Mouse (Mus musculus): Measurements from ENCODE around the gene Rpl11.
"Not testable (repeated sequence)": the region's sequence is repeated elsewhere in the genome, so short reads cannot be mapped to it uniquely, and the experiment has no call there.

Rpl11 gene

DNA sequence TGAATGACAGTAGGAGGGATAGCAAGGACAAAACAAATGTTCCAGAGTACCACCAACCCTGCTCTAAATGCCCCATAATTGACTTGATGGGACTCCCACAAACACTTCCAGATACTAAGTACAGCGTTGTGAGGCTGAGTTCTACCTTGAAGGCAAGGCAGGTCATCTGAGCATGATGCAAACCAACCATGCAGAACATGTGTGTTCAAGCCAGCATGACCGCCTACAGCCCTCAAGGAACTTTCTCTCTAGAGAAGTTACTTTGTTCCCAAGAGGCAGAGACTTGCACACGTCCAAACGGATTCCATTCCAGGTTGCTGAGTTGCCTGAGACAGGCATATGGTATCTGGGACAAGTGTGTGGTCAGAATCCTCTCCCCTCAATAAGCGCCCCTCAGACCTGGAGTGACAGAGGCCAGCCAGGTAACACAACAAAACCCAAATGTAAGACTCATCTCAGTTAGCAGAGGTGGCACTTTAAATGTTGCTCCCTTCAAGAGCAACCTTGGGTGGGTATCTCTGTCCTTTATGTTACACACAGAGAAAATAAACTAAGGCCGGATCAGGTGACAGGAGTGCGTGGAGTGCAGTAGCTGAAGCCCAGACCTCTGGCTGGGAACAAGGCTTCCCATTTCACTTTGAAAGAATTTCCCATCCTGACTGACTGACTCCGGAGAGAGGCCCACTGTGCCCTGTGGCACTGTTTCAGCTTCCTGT lies 25.7 kb downstream of the Rpl11 start:
- DNase-seq (ENCODE audit: low spot score) = no peak

DNA sequence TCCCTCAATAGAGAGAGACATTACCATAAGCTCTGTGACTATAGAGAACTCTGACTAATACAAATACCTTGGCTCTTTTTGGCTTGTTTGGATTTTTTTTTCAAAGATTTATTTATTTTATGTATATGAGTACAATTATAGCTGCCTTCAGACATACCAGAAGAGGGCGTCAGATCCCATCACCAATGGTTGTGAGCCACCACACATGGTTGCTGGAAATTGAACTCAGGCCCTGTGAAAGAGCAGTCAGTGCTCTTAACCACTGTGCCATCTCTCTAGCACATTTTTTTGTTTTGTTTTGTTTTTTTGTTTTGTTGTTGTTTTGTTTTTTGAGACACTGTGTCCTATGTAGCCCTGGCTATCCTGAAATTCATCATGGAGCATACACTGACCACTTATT lies 27.9 kb downstream of the Rpl11 start:
- no peak for DNase-seq (ENCODE audit: low spot score)

DNA sequence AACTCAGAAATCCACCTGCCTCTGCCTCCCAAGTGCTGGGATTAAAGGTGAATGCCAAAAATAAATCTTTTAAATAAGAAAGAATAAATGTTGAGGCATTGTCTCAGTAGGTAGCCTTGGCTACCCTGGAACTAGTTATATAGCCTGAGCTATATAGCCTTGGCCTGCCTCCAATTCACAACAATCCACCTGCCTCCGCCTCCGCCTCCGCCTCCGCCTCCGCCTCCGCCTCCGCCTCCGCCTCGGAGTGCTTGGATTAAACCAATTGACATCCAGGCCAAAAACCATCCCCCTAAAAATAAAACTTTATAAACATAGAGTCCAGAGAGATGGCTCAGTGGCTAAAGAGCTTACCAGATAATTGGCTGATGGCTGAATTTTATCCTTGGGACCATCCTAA lies 30.3 kb downstream of the Rpl11 start:
- DNase-seq (ENCODE audit: low spot score) = no peak

DNA sequence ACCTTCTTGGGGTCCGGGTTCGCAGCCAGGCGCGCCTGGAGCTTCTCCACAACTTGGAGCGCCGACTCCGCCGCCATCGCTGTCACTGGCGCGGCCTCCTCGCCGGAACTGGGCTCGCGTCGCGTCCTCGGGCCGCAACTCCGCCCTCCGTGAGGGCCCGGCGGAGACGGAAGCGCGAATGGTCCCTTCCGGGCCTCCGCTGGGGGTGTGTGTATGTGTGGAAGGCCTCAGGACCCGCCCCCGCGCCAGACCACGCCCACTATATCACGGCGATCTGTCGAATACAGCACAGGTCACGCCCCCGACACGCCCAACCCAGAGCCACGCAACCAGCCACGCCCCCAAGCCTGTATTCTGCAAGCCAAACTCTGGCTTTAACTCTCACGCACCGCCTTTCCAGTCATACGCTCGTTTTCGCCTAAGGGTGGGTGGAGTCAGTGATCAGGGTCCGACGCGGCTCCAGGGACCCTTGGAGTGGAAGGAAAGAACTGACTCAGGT lies 31.6 kb downstream of the Rpl11 start, which contains the start of gene Eloa:
Gene Eloa (minus strand): TSS at position 215 of the 499 bp plus-strand sequence.
- peak; percentile 99 for DNase-seq (ENCODE audit: low spot score)

DNA sequence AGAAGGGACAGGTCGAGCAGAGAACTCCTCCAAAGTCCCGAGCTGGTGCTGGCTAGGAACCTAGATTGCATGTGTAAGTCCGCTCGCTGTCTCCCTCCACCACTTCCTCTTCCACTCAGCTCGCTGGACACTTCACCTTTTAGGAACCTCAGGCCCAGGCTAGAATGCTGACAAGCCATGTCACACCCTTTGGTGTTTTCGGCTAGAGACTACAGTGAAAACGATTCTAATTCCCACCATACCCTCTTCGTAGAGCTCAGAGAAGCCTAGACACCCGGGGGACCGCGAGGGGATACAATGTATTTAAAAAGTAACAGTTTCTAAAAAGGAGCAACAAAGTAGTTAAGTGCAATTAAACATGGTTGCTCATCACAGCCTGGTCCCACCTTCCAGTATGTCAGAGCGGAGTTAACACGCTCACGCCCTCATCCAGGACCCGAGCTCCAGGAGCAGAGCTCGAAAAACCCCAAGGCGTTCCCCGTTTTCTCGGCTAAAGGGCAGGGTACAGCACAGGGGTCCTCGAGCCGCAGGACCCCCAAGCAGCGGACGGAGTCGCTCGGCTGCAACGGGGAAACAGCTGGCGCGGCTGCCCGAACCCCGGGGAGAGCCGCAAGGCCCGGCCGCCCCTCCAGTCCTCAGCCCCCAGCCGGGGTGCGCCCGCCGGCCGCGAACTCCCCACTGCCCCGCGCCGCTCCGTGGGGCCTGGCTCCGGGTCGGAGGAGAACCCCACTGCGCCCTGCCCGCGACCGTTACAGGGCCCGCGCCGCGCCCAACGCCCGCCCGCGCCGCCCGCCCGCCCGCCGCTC lies 32.3 kb downstream of the Rpl11 start:
- DNase-seq (ENCODE audit: low spot score) = peak; percentile 60

DNA sequence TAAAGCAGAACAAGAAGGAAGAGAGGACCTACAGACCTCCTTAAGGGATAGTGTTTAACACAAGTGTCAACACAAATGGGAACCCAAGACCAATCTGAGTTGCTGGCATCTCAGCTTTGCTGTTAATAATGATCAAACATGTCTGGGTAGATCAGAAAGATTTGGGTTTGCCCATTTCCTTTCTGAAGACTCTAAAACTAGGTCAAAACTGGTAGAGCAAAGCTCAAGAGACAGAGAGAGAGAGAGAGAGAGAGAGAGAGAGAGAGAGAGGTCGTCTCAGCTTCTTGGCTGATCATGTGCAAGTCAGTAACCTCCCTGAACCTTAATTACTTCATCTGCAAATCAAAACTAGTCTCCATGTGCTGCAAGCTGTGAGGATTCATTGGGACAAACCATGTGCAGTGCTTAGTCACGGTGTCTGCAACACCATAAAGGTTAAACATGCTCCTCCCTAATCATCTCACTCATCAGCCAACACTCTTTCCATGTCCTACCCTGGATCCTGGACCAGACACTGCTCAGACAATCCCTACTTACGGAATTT lies 37.1 kb downstream of the Rpl11 start:
- no peak for DNase-seq (ENCODE audit: low spot score)

DNA sequence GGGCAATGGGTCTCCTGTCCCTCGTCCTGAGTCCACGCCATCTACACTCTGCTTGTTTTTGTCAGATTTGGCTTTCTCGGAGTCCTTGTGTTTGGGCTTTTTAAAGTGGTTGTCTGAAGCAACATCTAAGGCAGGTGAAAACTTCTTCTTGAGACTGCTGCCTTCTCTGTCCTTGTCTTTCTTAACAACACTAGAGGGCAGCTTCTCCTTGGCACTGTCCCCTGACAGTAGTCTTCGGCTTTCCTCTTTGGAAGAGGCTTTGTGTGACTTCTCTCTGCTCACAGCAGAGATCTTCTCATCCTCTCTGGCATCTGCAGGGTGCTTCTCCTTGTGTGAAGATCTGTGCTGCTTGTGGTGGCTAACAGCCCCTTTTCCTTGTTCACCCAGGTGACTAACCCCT lies 42.6 kb downstream of the Rpl11 start:
- no peak for DNase-seq (ENCODE audit: low spot score)

DNA sequence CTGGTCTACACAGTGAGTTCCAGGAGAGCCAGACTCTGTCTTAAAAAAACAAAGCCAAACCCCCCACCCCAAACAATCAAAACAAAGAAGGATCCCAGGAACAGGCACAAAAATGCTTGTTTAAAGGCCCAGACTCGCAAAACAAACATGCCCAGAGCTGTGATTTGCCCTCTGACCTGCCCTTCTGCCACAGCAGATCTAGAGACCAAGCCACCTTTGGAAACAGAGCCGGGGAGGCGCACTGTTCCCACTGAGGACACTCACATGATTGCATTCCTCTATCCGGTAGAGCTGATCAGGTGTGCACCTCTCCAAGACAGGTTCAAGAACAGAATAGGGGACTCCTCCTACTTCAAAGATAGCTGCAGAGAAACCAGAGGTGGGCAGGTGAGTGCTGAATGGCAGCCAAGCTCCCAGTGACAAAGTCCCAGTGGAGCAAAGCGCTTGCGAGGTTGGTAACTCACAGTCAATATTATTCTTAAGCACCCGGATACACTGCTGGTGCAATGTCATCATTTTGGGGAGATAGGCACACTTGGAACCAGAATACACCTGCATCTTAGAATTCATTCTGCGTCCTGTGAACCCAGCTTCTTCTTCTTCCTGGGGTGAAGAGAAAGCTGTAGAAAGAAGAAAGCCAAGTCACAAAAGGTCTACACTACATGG lies 44.3 kb downstream of the Rpl11 start:
- DNase-seq (ENCODE audit: low spot score) = no peak

DNA sequence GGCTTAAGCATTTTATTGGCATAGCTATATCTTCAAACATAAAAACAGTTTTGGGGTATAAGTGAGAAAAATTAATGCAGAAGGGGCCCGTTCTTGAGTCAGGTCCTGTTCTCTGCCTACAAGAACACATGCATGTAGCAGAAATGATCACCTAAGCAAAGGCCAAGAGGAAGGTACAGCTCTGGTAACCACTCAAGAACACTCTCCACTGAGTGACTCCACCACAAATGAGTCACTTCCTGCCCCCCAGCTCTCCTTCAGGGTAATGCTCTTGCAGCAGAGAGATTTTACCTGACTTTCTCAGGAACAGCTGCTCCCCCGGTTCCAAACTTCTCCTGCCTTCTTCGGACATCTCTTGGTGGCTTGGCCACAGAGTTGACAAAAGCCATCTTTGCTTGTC lies 46.4 kb downstream of the Rpl11 start:
- no peak for DNase-seq (ENCODE audit: low spot score)

DNA sequence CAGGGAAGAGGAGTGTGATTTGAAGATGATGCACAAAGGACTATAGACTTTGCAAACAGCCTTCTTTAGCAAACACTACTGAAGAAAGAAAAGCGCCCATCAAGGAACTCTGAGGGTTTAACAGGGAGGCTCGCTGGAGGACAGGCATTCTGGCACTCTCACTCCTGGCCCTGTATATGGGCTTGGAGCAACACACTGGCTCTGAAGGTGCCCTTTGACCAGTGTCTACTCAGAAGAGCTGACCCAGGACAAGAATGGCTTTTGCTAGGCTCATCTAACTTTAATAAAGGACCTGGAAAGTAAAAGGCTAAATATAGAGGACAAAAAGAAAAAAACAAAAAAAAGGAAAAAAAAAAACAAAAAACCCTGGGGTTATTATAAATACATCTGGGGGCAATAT lies 48.3 kb downstream of the Rpl11 start:
- DNase-seq (ENCODE audit: low spot score) = no peak

DNA sequence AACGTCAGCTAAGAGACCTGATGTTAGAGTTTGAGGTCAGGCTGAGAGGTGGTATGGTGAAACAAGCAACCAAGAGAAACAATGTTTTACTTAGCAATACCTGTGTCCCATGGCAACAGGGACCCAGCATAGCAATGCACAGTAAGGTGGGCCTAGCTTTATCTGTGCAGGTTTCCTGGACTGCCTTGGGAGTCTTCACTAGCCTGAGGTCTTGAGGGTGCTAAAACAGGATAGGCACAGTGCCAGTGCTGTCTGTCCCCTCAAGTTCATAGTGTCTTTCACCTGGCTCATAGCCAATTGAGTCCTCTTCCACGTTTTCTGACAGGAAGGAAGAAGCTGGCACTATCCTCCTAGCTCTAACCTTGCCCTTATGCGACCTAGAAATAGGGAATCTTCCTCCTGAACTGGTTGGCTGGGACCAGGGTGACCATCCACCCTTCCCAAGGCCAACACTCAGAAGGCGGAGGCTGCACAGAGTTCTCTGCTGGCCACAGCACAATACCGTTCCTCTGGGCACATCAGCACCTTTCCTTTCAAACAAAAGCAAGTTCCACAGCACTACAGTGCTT lies 49.0 kb downstream of the Rpl11 start:
- DNase-seq (ENCODE audit: low spot score) = no peak

DNA sequence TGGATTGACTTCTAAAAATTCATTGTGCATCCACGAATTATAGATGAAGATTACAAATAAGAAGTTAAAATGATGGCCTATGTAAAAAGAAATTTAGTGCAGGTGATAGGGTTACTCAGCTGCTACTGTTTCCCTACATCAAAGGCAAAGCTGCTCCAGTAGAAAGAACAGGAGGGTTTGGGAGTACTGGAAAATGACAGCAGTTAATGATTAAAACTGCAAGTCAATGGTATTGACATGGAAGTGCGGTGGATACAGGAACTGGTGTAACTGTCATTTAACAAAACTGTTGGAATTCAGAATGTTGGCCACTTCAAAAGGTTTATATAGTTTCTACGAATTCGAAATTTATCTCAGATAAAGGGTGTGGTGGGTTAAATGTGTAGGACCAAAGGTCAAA lies 58.1 kb downstream of the Rpl11 start:
- no peak for DNase-seq (ENCODE audit: low spot score)

DNA sequence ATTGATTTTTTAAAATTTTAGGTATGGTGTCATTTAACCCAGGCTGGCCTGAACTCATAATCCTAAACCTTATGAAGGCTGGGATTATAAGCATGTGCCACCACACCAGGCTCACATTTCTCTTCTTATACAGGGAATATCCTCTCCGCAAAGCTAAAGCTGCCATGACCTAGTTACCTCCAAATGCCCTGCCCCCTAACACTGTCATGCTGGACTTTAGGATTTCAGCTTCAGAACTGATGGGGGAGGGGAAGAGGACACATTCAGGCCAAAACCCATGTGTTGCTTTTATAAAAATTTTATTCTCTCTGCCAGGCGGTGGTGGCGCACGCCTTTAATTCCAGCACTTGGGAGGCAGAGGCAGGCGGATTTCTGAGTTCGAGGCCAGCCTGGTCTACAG lies 59.3 kb downstream of the Rpl11 start:
- DNase-seq (ENCODE audit: low spot score) = no peak

DNA sequence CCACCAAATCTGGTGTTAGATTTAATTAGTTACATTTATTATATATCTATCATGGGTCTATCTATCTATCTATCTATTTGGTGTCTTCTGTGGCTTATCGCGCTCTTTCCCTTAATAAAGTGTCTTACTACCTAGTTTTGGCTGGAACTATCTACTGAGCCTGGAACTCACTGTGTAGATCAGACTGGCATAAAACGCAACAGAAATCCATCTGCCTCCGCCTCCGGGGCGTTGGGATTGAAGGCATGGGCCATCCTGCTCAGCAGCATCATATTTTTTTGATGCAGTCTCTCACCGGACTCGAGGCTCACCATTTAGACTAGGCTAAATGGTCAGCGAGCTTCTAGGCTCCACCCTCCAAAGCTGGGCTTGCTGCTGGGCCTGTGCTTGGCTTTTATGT lies 65.5 kb downstream of the Rpl11 start:
- no peak for DNase-seq (ENCODE audit: low spot score)

DNA sequence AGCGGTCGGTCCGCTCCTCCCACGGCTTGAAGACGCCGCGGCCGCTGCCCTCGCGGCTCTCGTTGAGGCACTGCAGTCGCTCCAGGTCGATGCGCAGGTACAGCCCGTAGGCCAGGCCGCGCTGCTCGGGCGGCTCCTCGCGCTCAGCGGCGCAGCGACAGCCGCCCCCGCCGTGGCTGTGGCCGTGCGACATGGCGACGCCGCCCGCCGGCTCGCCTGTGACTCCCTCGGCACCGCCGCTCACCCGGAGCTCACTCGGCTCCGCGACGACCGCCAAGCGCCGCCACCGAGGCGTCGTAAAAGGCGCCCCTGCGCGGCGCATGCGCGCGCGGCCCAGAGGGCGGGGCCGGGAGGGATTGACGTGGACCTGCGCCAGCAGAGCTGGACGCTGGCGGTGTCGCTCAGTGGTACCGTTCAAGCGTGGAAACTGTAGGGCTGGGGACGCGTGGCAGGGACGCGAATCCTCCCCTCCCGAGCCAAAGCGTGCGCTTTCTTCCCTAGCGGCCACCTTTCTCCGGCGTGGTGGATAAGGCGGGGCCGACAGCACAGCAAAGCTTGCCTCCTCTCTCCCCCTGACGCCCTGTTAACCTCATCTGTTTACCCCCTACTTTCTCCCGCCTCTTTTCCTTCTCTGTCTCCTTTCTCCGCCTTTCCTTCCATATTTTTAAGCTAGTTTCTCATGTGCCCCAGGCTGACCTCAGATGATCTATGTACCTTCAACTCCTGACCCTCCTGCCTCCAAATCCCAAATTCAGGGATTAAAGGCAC lies 66.1 kb downstream of the Rpl11 start, which contains the start of gene Pithd1:
Gene Pithd1 (minus strand): TSS at position 322 of the 768 bp plus-strand sequence.
- DNase-seq (ENCODE audit: low spot score) = peak; percentile 87

DNA sequence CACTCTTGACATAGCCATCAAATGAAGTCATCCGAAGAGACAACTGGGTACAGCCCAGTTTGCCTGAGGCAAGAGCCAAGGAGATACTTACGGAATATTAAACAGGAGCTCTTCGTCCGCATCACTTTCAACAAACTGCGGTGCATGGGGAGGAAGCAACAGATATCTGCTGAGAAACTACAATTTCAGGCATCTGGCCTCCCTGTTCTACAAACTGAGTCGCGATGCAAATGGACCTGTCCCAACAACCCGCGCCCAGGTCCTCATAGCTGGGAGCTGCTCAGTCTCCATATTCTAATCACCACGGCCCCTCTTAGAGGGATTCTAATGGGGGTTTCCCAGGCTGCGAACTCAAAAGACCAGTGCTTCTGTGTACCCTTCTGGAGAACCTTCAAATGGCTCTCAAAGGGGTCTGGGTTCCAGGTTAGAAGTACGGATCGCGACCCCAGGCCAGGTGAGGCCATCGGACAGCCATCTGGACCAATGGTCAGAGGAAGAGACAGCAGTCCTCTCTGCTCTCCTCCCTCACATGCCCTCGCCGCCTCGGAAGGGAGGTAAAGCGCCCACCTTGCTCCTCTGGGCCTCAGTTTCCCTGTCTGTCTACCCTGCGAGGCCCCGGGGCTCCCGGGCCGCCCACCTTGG lies 66.8 kb downstream of the Rpl11 start:
- no peak for DNase-seq (ENCODE audit: low spot score)

DNA sequence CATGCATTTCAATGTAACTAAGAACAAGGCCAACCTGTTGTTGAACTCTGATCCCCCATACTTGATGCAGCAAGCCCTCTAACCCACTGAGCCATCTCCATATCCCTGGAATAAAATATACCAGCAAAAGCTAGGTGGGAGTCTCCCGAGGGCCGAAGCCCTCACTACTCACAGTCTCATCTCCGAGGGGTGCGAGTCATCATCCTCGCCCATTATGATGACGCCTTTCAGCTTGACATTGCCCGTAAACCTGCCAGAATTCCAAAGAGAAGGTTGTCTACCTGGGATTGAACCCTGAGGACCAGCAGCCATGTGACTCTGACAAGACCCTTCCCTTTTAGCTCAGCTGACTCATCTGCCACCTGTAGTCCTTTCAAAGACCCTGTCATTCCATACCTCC lies 67.5 kb downstream of the Rpl11 start:
- no peak for DNase-seq (ENCODE audit: low spot score)

DNA sequence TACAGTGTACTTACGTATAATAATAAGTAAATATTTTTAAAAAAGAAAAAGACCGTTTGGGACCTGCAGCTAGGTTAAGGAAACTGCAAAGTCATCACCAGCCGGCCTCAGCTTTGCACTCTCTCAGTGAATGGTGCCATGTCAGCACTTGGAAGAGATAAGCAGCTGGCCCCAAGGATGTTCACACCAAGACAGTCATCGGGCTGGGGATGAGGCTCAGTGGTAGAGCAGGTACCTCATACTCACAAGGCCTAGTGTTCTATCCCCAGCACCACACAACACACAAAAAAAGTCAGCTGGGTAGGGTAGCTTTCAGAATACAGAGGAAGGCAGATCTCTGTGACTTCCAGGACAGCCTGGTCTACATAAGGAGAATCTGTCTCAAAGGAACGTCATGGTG lies 68.0 kb downstream of the Rpl11 start:
- no peak for DNase-seq (ENCODE audit: low spot score)

DNA sequence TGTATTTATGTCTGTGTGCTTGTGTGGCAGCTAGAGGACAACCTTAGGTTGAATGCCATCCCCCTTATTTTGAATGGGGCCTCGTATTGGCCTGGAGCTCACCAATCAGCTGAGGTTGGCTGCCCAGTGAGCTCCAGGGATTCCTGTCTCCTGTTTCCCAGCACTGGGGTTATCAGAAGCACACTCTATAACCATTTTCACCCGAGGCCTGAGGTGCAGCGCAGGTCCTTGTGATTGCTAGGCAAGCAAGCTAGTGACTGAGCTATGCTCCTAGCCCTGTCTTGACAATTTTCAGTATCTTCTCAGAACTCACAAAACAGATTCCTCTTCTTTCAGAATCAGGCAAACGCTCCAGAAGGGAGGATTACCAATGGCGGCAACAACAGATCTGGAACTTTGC lies 68.7 kb downstream of the Rpl11 start:
- DNase-seq (ENCODE audit: low spot score) = no peak

DNA sequence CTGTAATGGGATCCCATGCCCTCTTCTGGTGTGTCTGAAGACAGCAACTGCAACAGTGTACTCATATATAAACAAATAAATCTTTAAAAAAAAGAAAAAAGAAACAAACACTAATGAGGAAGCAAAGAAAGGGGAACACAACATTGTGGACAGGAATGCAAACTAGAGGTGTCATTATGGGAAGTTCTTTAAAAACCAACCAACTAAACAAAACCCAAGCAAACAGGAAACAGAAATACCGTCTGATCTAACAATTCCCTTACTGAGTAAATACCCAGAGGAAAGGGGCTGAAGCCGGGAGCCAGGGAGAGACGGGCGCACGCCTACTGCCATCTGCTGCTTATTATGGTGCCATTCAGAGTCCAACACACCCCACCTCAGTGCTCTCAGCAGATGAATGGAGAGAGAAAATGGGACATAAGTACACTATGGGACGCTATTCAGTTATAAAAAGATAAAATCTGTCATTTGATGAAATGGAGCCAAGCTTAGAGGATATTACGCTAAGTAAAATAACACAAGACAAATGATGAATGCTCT lies 71.6 kb downstream of the Rpl11 start:
- no peak for DNase-seq (ENCODE audit: low spot score)

DNA sequence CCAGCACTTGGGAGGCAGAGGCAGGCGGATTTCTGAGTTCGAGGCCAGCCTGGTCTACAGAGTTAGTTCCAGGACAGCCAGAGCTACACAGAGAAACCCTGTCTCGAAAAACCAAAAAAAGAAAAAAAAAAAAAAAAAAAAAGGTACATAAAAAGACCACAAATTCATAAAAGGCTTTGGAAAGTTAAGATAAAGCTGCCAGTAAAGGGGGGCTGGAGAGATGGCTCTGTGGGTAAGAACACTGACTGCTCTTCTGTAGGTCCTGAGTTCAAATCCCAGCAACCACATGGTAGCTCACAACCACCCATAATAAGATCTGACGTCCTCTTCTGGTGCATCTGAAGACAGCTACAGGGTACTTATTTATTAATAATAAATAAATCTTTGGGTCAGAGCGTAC lies 73.0 kb downstream of the Rpl11 start:
- DNase-seq (ENCODE audit: low spot score) = not testable (repeated sequence)
